Mouse (Mus musculus): ENCODE measurements around the gene Ppef2.
A peak's percentile ranks its signal among the peaks of the same experiment; 100 is the strongest.

Ppef2 gene

DNA sequence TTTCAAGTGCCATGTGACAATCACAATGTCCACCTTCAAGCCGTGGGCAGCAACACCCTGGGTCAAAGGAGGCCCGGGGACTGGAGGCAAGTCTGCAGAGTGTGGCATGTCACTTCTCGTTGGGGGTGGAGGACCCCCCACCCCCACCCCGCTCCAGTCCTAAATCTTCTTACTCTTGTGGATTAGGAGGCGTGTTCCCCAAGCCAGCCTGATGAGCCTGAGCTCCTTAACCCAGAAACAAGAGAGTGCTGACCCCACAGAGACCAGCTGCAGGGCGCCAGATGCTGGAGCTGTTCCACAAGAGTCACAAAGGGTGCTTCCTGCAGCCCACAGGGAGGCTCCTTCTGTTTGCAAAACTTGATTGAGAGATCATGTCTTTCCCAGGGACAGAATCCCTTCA lies at the start of gene Ppef2:
Gene Ppef2 (minus strand): TSS at position 61 of the 400 bp plus-strand sequence.
- DNase-seq (ENCODE audit: low spot score) = no peak

DNA sequence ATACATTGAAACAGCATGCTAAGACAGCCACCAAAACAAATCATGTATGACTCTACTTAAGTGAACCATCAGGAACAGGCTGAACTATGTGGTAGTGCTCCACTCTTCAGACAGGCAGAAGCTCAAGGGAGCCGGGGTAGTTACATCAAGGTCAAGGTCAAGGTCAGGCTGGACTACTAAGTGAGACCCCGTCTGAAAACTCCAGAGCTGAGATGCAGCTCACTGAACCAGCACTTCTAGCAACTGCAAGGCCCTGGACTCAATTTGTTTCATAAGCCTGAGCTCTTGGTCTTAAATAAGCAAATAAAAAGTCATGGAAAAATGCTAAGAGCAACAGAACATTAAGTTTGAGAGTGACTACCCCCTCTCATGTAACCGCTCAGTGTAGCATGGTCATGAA lies 48.2 kb upstream of the Ppef2 start:
- DNase-seq (ENCODE audit: low spot score) = no peak

GRCm38 (mm10) chr5:92302149-92302840 lies 46.2 kb upstream of the Ppef2 start:
- DNase-seq (ENCODE audit: low spot score) = no peak

DNA sequence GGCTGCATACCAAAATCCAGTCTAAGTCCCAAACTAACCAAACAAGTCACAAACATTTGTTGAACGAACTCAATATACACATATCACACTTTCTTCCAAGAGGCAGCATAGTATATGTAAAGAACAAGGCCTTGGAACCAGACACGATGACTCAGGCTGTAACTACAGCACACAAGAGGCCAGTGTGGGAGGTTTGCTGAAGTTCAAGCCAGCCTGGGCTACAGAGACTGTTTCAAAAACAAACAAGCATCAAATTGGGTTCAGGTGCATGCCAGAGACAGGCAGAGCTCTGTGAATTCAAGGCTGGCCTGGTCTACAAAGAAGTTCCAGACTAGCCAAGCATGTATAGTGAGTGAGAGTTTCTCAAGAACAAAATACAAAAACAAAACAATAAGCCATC lies 38.4 kb upstream of the Ppef2 start:
- DNase-seq (ENCODE audit: low spot score) = no peak

GRCm38 (mm10) chr5:92291652-92292414 lies 35.8 kb upstream of the Ppef2 start:
- no peak for DNase-seq (ENCODE audit: low spot score)

DNA sequence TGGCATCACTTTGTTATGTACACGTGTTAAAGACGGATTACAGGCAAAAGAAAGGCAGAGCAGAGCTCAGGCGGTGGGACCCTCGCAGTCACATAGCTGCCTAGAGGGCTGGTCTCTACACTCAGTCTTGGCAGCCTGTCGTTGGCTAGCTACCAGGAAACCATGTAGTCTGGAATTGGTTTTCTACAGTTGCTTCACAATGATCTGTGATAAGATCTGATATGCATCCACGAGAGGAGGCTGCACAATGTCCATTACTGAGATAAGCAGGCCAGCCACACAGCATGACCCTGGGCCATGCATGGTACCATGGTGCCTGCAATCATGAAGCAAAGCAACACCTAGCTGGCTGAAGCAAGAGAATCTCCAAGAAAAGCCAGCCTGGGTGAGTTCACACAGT lies 31.8 kb upstream of the Ppef2 start:
- DNase-seq (ENCODE audit: low spot score) = no peak

DNA sequence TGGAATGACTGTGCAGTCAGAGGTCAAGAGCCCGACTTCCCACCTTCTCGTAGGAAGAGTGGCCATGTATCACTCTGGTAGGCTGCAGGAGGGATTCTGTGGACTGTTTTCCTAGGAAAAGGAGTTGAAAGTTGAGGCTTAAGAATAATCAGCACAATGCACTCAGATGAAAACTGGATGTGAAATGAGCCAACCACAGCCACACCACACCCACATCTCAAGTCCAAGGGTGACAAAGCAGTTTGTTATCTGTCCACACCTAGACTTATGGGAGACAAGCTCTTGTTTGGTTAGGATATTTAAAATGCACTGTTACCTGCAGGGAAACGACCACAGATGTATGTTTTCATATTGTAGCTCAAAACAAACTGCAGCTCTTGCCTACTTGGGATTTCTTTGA lies 27.0 kb upstream of the Ppef2 start:
- DNase-seq (ENCODE audit: low spot score) = no peak

GRCm38 (mm10) chr5:92282571-92282970 lies 26.5 kb upstream of the Ppef2 start:
- DNase-seq (ENCODE audit: low spot score) = no peak

GRCm38 (mm10) chr5:92278942-92279537 lies 23.0 kb upstream of the Ppef2 start:
- no peak for DNase-seq (ENCODE audit: low spot score)

- DNase-seq (ENCODE audit: low spot score) = peak; percentile 75
Observed at GRCm38 (mm10) chr5:92277437-92278394, 21.6 kb upstream of the Ppef2 start, which contains the start of gene Naaa. TSS of gene Naaa (minus strand) at chr5:92278170.

GRCm38 (mm10) chr5:92270496-92270895 lies 14.4 kb upstream of the Ppef2 start:
- DNase-seq (ENCODE audit: low spot score) = no peak

DNA sequence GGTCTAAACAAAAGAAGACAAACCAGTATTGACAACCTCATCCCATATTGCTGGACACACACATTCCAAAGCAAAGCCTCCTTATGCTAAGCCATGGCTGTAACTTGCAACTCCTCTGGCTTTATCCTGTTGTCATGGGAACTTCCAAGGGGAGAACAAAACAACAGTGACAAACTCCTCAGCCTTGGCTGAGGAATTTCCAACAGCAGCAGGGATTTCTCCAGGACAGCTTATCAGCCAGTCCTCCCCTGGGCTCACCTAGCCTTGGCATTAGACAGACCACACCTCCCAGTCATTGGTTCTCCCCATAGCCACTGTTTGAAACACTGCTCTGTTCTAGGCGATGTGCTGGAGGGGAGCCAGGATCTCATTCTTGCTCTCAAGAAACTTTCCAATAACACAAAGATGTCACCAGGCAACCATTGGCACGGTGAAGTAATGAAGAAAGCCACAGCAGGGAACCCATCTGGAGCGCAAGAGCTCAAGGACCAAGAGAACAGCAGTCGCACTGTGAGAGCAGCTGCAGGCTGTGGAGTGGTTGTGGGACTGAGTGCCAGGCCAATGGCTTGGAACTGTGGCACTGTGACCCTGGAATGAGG lies 7.8 kb upstream of the Ppef2 start:
- peak; percentile 59 for DNase-seq (ENCODE audit: low spot score)

DNA sequence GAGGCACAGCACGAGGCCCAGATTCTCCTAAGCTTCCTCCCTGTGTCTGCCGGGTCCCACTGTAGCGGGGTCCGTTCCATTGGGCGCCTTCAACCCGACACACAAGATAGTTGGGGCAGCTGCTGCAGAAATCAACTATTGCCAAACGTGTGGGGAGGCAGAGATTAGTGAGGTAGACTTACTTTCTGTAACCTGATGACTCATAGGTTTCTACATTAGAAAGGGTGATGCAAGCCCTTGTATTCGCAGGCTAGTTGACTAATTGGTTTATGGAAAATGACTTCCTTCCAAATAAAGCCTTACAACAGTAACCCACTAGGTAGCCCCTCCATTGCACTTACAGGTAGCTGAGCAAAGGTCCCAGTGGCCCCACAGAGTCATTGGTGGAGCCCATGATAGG lies 6.6 kb upstream of the Ppef2 start:
- DNase-seq (ENCODE audit: low spot score) = no peak

DNA sequence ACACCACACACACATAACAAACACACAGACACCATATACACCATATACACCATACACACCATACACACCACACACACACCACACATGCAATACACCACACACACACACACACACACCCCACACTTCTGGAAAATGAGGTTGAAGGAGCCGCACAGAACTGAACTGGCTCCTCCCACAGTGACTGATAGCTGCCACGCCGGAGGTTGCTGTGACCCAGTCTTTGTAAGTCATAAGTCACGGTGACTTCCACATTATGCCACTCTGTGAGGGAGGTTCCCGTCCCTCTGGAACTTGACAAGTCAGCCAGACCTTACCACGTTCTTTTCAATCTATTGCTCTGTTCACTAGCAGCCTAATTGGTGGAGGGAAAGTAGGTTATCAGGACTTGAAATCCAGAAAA lies 1.6 kb downstream of the Ppef2 start:
- DNase-seq (ENCODE audit: low spot score) = no peak

DNA sequence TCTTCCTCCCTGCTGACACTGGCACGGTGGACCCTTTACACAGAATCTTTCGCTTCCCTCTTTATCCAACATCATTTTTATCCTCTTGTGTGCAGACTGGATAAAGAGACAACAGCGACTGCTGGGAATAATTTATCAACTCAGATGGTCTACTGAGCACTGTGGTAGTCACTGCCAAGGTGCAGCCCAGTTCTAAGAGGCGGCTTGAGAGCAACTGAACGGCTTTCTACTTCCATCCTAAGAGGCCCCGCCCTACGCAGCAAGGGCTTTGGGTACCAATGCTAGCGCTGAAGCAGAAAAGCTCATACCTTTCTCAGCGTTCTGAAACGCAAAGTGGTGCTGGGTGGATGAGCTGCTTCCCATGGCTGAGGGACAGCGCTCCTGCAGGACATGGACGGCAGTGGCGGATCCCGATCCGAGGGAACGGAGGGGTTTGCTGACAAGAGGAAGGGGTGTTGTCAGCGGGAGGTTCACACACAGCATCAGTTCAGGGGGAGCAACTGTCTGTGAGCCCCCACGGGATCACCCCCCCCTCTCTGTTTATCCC lies 3.2 kb downstream of the Ppef2 start:
- DNase-seq (ENCODE audit: low spot score) = no peak

- DNase-seq (ENCODE audit: low spot score) = no peak
Observed at GRCm38 (mm10) chr5:92252031-92252430, 4.0 kb downstream of the Ppef2 start.

- no peak for DNase-seq (ENCODE audit: low spot score)
Observed at GRCm38 (mm10) chr5:92248614-92249013, 7.5 kb downstream of the Ppef2 start.

DNA sequence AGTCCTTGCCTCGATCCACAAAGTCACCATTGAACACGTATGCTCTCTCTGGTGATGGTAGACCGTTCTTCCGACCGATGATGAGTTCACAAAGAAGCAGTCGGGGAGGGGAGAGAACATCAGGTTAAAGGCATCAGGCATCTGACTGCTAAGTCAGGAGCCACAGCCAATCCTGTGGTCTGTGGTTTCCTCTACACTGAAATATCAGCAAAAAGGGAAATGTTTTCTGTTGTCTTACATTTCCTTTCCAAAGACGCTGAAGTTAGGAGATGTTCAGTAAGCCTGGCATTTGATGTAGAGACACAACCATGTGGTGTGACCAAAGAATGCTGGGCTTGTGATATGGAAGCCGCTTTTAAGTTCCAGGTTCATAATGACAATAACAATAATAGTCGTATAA lies 10.6 kb downstream of the Ppef2 start:
- DNase-seq (ENCODE audit: low spot score) = no peak

- DNase-seq (ENCODE audit: low spot score) = no peak
Observed at GRCm38 (mm10) chr5:92244900-92245299, 11.2 kb downstream of the Ppef2 start.

- no peak for DNase-seq (ENCODE audit: low spot score)
Observed at GRCm38 (mm10) chr5:92240769-92241168, 15.3 kb downstream of the Ppef2 start.
